Mouse (Mus musculus) spleen, adult 2 months (tissue): Measurements from ENCODE around the gene Scfd2.

Experiments
- CTCF ChIP-seq: fragments of 200-500 bp; IDR thresholded peaks from 2 replicates; pipeline ENCODE4 v1.5.1; 2011; ENCODE audit warnings: mild to moderate bottlenecking, inconsistent platforms; ENCODE audit not compliant: insufficient read depth, insufficient read length, insufficient replicate concordance; ENCODE audit errors: extremely low read depth
- POLR2A ChIP-seq: fragments of 200-500 bp; IDR thresholded peaks from 2 replicates; pipeline ENCODE4 v1.6.1; 2011; ENCODE audit warnings: low read depth, low read length, inconsistent platforms

GRCm38 (mm10) chr5:74253724-74254328 lies 277.7 kb downstream of the Scfd2 start:
- TF ChIP-seq POLR2A (no peak), CTCF (no peak)
